Mouse (Mus musculus) lung, adult 10 weeks (tissue): Measurements from ENCODE around the gene Msmo1. TPM values are rescaled to one million over a fixed set of nuclear protein-coding genes. Genes with fewer than 3 reads are reported as not detected.

Source experiments
- polyA plus RNA-seq: library from polyadenylated mRNA; stranded (reverse); fragments of 350-450 nt; fragmentation: Illumina TruSeq; extraction: RNeasy Lipid Tissue Mini Kit (QIAGEN cat#74804); gene quantifications from one replicate; pipeline ENCODE4 v1.2.3, GENCODE M21; 2014; ENCODE audit warnings: low read depth, low replicate concordance; ENCODE audit not compliant: insufficient read depth

The Msmo1 gene
- polyA plus RNA-seq, result 62.1 TPM

DNA sequence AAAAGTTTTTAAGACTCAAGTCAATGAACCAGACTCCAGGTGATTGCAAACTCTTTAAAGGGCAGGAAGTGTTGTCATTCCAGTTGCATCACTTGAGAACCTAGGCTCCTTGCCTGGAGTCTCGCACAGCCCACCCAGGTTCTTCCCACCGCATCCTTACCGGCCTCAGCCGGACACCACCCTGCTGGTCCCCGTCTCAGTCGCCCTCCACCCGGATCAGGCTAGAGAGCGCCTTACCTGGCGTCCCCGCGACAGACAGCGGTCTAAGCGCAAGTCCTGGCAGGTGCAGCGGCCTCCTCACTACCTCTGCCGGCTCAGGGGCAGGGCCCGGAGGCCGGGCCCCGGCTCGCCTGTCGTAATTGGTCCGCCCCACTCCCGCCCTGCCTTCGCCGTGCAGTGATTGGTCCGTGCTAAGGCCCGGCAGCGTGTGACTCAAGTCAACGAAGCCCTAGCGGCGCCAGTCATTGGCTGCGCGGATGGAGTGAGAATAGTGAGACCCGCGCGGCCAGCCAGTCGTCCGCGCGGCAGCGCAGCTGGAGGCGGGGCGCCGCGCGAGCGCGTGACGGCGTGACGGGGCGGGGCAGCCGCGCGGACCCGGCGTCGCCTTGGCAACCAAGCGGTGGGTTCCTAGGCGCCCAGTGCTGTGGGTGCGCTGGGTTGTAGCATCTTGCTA is at the start of gene Msmo1:
TSS of gene Msmo1 (minus strand) at position 522 of the 673 bp plus-strand sequence.

DNA sequence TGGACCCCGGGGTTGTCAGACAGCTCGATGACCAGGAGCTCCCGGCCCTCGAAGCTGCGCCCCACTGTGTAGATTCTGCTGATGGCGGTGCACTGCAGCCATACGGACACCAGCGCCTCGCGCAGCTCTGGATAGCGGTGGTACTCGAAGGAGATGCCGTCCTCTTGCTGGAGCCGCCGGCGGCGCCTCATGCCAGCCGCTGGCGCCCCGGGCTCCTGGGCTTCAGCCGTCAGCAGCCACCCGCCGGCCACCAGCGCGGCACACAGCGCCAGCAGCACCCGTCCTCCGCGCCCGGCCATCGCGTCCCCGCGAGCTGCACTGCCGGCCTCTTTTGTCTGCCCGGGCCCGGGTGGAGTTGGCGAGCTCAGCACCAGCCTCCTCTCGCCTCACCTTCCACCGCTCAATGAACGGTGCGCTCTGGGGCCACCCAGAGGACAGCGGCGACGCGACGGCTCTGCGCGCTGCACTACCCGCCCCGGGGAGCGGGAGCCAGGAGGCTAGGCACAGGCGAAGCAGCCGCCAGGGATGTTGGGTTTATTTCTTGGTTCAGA is 40.9 kb downstream of the Msmo1 start, which contains the start of gene Cpe:
TSS of gene Cpe (minus strand) at position 404 of the 551 bp plus-strand sequence.

Other genes starting within 250 kb of the Msmo1 start
- gene Cpe, start 40.7 kb downstream of the Msmo1 start, polyA plus RNA-seq, result 37.2 TPM
- 16.6 TPM for gene Klhl2, start 116.2 kb upstream of the Msmo1 start, polyA plus RNA-seq
- 19.7 TPM for gene Tmem192, start 213.4 kb upstream of the Msmo1 start, polyA plus RNA-seq